Mouse (Mus musculus) spleen, adult 18-20 months (tissue): ENCODE data around the gene Myt1l.

Experiments used
- DNase-seq, 2 experiments: peaks; one replicate each; pipeline ENCODE4 v3.0.0; 2022; ENCODE audit warnings: mixed read lengths in 2 of 2

Myt1l gene

GRCm38 (mm10) chr12:29920298-29920697 is 392.1 kb downstream of the Myt1l start:
- no peak for DNase-seq

DNA sequence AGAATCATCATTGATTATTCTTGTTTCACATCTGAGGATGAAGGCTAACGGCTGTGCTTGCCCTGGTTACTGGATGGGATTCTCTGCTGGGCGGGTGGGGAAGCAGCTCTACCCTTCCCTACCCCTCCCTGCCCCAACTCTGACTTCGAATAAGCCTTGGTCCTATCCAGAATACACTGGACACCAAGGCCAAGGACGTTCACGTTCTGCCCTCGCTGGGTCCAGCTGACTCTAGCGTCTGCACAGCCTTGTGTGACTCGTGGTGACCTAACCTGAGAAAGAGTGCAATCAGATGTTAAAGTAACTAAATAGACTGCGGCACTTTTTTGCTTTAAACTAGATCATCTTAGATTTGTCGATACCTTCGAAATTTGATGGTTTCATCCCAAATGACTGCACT is 393.3 kb downstream of the Myt1l start:
- no peak for DNase-seq

GRCm38 (mm10) chr12:29926896-29927295 is 398.7 kb downstream of the Myt1l start:
- DNase-seq: peak in 1 of 2 experiments; percentile 5

DNA sequence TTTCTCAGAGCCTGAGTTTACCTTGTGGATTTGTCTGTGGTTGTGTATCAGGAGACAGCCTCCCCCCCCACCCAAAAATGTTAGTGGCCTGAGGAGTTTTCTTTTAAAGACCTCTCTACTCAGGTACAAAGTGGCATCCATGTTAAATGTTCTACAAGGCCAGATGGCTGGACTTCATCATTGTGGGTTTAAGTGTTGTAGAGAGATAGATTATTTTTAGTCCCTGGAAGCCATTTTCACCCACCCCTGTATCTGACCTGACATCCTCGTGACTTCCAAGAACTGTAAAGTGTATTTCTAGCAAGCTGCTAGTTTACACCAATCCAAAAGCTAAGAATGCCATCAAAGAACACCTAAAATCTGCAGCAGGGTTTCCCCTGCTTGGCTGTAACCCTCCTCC is 402.4 kb downstream of the Myt1l start:
- no peak for DNase-seq

GRCm38 (mm10) chr12:29932951-29933350 is 404.8 kb downstream of the Myt1l start:
- no peak for DNase-seq

- no peak for DNase-seq
Observed at GRCm38 (mm10) chr12:29933501-29933900, 405.3 kb downstream of the Myt1l start.

GRCm38 (mm10) chr12:29934120-29934581 is 406.0 kb downstream of the Myt1l start:
- no peak for DNase-seq

DNA sequence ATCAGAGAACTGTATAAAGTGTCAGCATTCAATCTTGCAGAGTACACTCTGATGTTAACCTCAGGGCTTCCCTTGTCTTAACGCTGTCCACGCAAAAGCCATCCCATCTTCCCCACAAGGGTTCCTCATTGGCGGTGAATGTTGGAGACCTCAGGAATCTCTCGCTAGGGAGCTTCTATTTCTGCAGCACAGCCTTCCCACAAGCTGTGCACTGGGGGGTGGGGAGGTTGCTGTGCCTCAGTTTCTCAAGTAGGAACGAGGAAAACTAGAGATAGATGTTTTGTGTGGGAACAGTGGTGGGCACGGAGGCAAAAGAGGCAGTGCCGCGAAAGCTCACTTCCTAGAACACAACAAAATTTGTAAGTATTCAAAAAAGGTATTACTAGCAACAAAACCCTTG is 409.1 kb downstream of the Myt1l start, which contains the start of gene Pxdn:
Gene Pxdn, plus strand, starts transcription at position 301 of the 400 bp plus-strand sequence.
- no peak for DNase-seq

DNA sequence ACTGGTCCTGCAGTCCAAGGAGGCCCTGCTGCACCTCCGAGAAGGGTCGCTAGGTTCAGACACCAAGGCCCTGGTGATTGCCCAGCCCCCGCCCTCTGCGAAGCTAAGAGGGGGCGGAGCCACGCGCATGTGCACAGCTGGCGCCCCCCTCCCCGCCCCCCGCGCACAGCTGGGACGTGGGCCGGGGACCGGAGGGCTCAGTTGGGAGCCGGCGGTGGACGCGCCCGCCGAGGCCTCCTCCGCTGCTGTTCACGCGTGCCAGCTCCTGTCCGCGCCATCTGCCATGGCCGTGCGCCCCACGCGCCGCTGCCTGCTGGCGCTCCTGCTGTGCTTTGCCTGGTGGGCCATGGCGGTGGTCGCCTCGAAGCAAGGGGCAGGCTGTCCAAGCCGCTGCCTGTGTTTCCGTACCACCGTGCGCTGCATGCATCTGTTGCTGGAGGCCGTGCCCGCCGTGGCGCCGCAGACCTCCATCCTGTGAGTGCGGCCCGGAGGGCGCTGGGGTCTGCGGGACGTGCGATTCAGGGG is 409.7 kb downstream of the Myt1l start:
- no peak for DNase-seq

DNA sequence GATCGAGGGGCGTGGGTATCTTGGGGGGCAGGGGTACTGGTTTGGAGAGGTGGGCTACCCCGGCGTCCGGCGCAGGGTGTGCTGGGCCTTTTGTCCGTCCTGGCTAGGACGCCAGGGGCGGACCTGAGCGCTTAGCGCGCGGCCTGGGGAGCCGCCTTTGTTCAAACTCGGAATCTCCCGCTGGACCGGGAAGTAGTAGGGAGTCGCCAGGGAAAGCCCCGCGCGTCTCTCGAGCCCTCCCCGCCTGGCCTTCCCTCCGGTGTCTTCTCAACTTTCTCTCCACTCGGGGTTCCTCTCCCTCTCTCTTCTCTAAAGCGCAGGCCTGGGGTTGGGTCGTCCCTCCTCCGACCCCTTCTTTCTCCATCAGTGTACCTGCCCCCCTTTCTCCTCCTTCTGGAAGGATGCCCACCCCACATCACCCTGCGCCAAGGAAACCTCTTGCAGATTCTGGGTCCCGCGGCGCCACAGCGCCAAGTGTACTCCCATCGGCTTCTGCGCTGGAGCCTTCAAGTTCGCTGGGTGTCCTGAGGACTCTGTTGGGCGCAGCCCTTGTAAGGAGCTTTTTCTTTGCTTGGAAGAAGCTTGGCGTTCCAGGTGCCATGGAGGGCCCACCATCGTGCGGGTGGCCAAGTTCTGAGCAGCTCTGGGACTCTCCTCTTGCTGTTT is 410.3 kb downstream of the Myt1l start:
- peak in 1 of 2 experiments; percentile 4 for DNase-seq

DNA sequence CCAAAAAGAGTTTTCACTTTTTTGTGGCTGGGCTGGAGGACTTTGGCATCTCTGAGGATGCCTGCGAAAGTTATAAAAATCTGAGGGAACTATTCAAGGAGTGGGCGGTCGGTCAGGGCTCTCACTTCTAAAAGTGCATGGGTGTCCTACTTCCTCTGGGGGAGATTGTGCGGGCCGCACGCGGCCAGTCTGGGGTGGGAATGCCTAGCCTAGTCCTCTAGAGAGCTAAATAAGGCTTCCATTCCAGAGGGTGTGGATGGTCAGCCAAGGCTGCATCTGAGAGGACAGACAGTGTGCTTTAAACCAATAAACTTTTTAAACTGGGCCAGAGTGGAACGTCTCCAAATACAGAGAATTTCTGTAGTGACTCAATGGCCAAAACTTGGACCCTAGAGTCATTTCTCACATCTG is 411.1 kb downstream of the Myt1l start:
- DNase-seq: no peak

GRCm38 (mm10) chr12:29942435-29942834 is 414.3 kb downstream of the Myt1l start:
- DNase-seq: no peak

DNA sequence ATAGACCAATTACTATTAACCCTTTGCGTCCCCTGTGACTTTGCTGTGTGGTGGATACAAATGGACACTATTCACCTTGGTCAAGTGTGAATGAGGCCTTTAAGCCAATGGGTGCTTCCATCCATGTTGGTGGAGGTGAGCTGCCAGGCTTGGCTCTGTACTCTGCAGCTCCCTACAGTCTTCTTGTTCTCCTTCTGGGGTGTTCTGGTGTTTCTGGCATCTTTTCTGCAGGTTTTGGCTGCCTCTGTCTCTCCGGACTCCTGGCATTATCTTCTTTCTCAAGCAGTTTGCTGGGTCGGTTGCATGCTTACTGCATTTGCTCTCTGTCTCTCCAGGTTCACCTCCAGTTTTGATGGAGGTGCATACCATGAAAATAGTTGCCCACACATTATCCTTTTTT is 416.5 kb downstream of the Myt1l start:
- no peak for DNase-seq

DNA sequence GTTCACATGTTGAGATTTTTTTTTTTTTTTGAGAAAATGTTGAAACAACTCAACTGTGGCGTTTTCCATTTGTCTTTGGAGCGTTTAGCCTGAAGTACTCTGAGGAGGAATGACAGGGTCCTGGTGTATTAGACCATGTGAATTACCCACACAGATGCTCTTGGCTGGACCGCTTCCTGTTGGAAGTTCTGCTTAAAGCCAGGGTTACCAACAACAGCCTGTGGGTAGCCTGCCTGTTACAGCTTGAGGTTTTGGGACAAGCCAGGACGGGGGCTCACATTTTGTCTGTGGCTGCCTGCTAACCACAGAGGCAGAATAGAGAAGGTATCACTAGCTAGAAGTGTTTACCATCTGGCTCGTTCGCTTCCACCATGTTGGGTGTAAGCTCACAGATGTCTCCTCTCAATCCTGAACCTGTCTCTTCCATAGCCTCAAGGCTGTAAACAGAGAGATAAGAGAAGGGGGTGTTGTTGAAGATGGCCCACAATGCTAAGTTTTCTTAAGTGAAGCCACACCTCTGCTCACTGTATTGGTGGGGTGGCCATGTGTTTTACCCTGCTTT is 417.1 kb downstream of the Myt1l start:
- no peak for DNase-seq

- DNase-seq: no peak
Observed at GRCm38 (mm10) chr12:29951043-29951442, 422.9 kb downstream of the Myt1l start.

DNA sequence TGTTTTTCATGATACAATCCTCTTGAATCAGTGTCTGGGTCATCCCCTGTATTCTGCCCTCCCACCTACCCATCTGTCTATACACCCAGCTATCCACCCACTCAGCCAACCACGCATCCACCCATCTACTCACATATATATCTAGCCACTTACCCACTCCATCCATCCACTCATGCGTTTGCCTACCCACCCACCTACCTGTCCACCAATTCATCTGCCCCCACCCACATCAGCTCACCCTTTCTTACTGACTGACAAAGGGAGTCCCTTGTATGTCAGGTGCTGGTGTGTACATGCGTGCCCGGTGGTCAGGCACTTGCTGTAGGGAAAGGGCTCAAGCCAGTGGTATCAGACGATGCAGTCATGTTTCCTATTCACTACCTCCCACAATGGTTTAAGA is 423.3 kb downstream of the Myt1l start:
- no peak for DNase-seq

DNA sequence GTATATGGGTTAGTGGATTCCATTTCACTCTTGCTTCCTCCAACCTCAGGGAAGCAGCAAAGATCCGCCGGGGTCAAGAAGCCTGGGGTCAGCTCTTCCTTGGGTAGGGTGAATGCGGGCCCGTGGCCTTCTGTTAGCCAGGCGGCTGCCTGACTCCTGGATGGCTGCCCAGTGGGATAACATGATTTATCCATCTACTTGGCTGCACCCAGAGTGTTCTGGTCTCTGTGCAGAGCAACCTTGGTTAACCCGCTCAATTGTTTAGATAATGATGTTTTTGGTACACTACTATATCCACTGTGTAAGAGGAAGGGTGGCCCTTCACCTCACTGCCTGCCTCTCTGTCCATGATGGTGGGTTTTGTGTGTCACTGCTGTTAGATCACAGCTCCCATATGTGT is 423.9 kb downstream of the Myt1l start:
- no peak for DNase-seq

GRCm38 (mm10) chr12:29953999-29954398 is 425.8 kb downstream of the Myt1l start:
- no peak for DNase-seq

GRCm38 (mm10) chr12:29954464-29954863 is 426.3 kb downstream of the Myt1l start:
- DNase-seq: no peak

DNA sequence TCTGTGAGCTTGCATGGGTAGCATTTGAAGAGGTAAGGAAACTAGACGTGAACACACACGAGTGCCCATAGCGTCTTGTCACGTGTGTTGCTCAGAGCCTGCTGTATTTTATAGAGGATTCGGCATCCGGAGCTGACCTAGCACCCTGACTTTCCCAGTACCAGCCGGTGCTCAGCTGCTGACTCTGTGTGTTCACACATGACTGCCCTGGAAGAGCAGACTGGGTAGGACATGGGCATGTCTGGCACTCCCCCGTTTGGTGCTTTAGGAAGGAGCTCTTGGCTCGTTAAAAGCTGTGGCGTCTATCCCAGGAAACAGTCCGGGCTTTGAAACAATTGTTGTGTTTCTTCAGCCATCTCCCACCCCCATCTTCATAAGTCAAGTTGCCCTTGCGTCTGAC is 428.8 kb downstream of the Myt1l start:
- DNase-seq: no peak

GRCm38 (mm10) chr12:29958637-29959036 is 430.5 kb downstream of the Myt1l start:
- no peak for DNase-seq

DNA sequence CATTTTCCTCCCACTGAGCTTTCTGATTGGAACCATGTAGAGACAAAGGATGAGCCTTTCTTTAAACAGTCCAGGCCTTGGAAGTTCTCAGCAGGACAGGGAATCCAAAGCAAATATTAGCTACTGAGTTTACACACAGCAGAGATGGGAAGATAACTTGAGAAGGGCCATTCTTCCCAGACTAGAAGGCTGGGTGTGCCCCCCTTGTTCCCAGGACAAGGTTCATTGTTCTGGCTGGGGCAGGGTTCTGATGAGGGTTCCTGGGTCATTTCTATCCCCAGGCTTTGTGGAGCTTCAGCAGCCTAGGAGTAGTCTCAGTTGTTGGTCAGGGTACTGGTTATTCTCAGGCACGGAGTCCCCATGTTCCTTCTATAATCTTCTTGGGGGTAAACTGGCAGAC is 432.9 kb downstream of the Myt1l start:
- no peak for DNase-seq

DNA sequence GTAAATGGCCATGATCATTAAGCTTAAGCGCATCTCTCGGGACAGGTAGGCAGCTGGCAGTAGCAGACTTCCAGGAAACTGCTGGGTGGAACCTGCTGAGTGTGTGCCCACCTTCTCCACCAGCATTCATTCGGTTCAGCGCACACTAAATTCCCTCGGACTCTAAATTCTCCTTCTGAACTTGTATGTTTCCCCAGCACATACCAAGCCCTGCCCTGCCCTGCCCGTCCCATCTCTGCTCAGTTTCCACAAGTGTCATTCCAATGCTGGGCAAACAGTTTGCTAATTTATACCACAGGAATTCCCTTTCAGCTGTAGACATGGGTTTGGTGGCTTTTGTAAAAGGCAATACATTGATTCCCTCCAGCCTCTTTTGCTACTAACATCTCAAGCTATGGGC is 436.8 kb downstream of the Myt1l start:
- DNase-seq: no peak

GRCm38 (mm10) chr12:29971795-29972464 is 443.7 kb downstream of the Myt1l start:
- no peak for DNase-seq
